Comparison of ENCODE assay signal across 24 mouse cellular contexts in genomic region chr19:56076128-56076527, GRCm38 (mm10).
"Had no signal": no experiment of that assay in that cellular context is flagged by ENCODE, and none has a peak within 500 bp of the region (broad histone marks: within the 10 kb centered on the region; RNA-seq: fewer than 3 reads in every experiment).

No protein-coding gene starts in this region.

- DNase-seq: kidney, adult 8-10 months; kidney, postnatal 14 days; kidney, postnatal 4 days; layer of hippocampus, postnatal 36 days; liver; lung, adult 18-20 months; lung, postnatal 10 days; lung, postnatal 36 days; retina, postnatal 1 day; right cerebral cortex, postnatal 25 days; thymus, adult 18-20 months; thymus, postnatal 36 days had no signal

- H3K4me2 ChIP-seq: limb, embryonic 12.5 days; liver, embryonic 12.5 days; liver, embryonic 15.5 days; lung, embryonic 15.5 days; midbrain, embryonic 13.5 days; neural tube, embryonic 13.5 days had no signal

- ATAC-seq: liver, embryonic 12.5 days; midbrain, embryonic 13.5 days; midbrain, embryonic 16.5 days had no signal

- H3K4me1 ChIP-seq: liver, embryonic 12.5 days; liver, embryonic 15.5 days; lung, embryonic 15.5 days; megakaryocyte, embryonic 14.5 days; midbrain, embryonic 13.5 days had no signal

- H3K9ac ChIP-seq: limb, embryonic 12.5 days; liver, embryonic 12.5 days; liver, embryonic 15.5 days; lung, embryonic 15.5 days; midbrain, embryonic 13.5 days; neural tube, embryonic 13.5 days had no signal

- H3K9me3 ChIP-seq: limb, embryonic 12.5 days; liver, embryonic 12.5 days; liver, embryonic 15.5 days; lung, embryonic 15.5 days; midbrain, embryonic 10.5 days; midbrain, embryonic 13.5 days; neural tube, embryonic 13.5 days had no signal

- H3K27me3 ChIP-seq: liver, embryonic 12.5 days; liver, embryonic 15.5 days; lung, embryonic 15.5 days; megakaryocyte, embryonic 14.5 days had no signal

- H3K4me3 ChIP-seq: layer of hippocampus, adult 2 months; left cerebral cortex, adult 2 months; limb, embryonic 12.5 days; liver, embryonic 12.5 days; liver, embryonic 15.5 days; lung, embryonic 15.5 days; megakaryocyte, embryonic 14.5 days; midbrain, embryonic 10.5 days; midbrain, embryonic 13.5 days; myocyte; neural tube, embryonic 13.5 days had no signal

- H3K27ac ChIP-seq: layer of hippocampus, adult 2 months; left cerebral cortex, adult 2 months; limb, embryonic 12.5 days; liver, embryonic 12.5 days; liver, embryonic 15.5 days; lung, embryonic 15.5 days; midbrain, embryonic 10.5 days; midbrain, embryonic 13.5 days; neural tube, embryonic 13.5 days had no signal

- H3K36me3 ChIP-seq: limb, embryonic 12.5 days; liver, embryonic 12.5 days; liver, embryonic 15.5 days; lung, embryonic 15.5 days; midbrain, embryonic 10.5 days; midbrain, embryonic 13.5 days; neural tube, embryonic 13.5 days had no signal
